Mouse (Mus musculus): ENCODE results near the gene Carm1. TPM values are rescaled to one million over a fixed set of nuclear protein-coding genes. Genes with fewer than 3 reads are reported as not detected.
A peak's percentile ranks its signal among the peaks of the same experiment; 100 is the strongest.
"Not testable (repeated sequence)": the region's sequence is repeated elsewhere in the genome, so short reads cannot be mapped to it uniquely, and the experiment has no call there.

Gene Carm1
- total RNA-seq (2015; ENCODE audit: low replicate concordance) = 137 and 146 TPM in 2 replicates
- 95.5 and 100 TPM in 2 replicates for total RNA-seq (2017; ENCODE audit: low replicate concordance)

DNA sequence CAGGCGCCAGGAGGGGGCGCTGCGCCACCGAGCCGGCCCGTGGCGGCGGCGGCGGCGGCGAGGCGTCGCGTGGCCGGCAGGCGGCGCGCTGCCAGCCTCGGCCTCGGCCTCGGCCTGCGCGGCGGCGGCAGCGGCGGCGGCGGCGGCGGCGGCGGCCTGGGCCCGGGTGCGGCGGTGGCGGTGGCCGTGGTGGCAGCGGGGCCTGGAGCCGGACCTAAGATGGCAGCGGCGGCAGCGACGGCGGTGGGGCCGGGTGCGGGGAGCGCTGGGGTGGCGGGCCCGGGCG is at the start of gene Carm1:
Gene Carm1 (plus strand): TSS at position 106 of the 286 bp plus-strand sequence.
- no peak for ATAC-seq (replicated peaks; ENCODE audit: low FRiP score, poor library complexity, severe bottlenecking)

DNA sequence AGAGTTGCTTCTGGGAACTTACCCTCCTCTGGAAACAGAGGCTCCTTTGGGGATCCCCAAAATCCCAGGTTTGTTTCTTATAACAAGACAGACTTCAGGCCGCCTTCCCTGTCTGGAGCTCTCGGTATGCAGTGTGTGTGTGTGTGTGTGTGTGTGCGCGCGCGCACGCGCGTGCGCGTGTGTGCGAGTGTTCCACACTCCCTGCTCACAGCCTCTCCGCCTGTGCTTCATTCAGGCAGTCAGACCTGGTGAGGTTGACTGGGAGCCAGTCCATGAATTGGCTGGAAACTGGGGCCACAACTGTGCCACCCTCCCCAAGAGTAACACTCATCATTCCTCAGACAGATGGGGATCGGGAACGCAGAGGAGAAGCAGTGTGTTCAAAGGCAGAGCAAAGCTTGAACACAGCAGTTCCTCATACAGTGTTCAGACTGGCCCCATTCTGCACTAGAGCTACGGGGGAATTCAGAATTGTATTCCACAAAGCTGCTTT is 49.6 kb upstream of the Carm1 start:
- ATAC-seq (replicated peaks; ENCODE audit: low FRiP score, poor library complexity, severe bottlenecking) = no peak

GRCm38 (mm10) chr9:21497664-21498063 is 49.0 kb upstream of the Carm1 start:
- no peak for ATAC-seq (replicated peaks; ENCODE audit: low FRiP score, poor library complexity, severe bottlenecking)

GRCm38 (mm10) chr9:21498284-21498902 is 48.3 kb upstream of the Carm1 start:
- no peak for ATAC-seq (replicated peaks; ENCODE audit: low FRiP score, poor library complexity, severe bottlenecking)

GRCm38 (mm10) chr9:21503352-21503751 is 43.3 kb upstream of the Carm1 start:
- ATAC-seq (replicated peaks; ENCODE audit: low FRiP score, poor library complexity, severe bottlenecking) = no peak

- ATAC-seq (replicated peaks; ENCODE audit: low FRiP score, poor library complexity, severe bottlenecking) = no peak
Observed at GRCm38 (mm10) chr9:21505767-21506166, 40.9 kb upstream of the Carm1 start.

GRCm38 (mm10) chr9:21507753-21508430 is 38.8 kb upstream of the Carm1 start:
- ATAC-seq (replicated peaks; ENCODE audit: low FRiP score, poor library complexity, severe bottlenecking) = no peak

DNA sequence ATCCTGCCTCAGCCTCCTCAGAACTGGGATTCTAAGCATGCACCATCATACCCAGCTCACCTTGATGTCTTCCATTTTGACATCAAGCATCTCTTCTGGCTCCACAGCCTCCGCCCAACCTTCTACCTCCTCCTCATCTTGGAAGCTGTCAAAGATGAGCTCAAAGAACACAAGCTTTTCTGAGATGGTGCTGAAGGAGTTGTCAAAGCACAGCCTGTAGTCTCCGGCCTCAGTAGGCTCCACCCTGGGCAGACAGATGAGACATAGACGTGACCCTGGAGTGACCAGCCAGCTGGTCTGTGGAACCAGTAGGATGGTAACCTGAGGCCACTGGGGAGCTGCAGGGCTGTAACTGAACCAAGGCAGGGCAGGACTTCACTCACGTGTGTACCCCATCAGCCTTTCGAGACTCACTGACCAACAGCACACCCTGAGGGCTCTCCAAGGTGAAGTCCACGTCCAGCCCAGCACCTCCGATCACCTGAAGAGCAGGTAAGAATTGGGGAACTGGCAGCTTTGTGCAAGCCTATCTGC is 37.8 kb upstream of the Carm1 start:
- ATAC-seq (replicated peaks; ENCODE audit: low FRiP score, poor library complexity, severe bottlenecking) = no peak

GRCm38 (mm10) chr9:21509772-21510688 is 36.7 kb upstream of the Carm1 start, which contains the start of gene Tmed1:
Tmed1 (minus strand) TSS chr9:21510252.
- peak; percentile 87 for ATAC-seq (replicated peaks; ENCODE audit: low FRiP score, poor library complexity, severe bottlenecking)

GRCm38 (mm10) chr9:21510689-21511015 is 36.0 kb upstream of the Carm1 start:
- ATAC-seq (replicated peaks; ENCODE audit: low FRiP score, poor library complexity, severe bottlenecking) = no peak; the same call in 1 of the 2 replicates

- no peak for ATAC-seq (replicated peaks; ENCODE audit: low FRiP score, poor library complexity, severe bottlenecking)
Observed at GRCm38 (mm10) chr9:21511052-21511451, 35.6 kb upstream of the Carm1 start.

GRCm38 (mm10) chr9:21513466-21513865 is 33.2 kb upstream of the Carm1 start:
- no peak for ATAC-seq (replicated peaks; ENCODE audit: low FRiP score, poor library complexity, severe bottlenecking)

DNA sequence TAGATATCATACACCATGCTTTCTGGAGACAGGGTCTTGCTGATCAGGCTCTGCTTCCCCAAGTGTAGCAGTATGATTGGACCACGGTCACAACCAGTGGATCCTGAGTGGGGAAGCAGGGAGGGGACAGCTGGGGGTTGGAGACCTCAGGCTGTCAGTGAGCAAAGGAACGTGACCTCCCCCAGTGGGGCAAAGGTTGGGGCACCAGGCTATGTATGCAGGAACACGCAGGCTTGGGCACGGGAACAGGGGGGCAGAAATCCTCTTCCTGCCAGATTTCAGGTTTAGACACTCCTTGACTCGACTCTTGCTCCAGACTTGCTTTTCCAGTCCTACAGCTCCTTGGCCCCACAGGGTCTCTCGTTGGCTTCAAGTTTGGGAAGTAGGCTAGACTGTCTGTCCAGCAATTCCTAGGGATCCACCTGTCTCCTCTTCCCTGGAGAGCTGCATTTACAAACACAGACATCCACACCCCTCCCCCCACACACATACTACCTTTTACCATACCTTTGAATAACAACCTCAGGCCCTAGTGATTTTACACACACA is 28.7 kb upstream of the Carm1 start:
- ATAC-seq (replicated peaks; ENCODE audit: low FRiP score, poor library complexity, severe bottlenecking) = no peak

DNA sequence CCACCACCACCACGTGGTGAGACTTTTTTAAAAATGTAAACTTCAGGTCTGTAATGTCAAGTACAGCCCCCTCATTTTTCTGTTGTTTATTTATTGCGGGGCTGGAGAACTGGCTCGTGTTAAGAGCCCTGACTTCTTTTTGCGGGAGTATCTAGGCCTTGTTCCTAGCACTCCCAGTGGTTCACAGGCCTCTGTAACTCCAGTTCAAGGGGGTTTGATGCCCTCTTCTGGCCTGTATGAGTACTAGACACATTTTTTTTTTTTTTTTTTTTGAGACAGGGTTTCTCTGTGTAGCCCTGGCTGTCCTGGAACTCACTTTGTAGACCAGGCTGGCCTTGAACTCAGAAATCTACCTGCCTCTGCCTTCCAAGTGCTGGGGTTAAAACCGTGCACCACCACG is 28.0 kb upstream of the Carm1 start:
- ATAC-seq (replicated peaks; ENCODE audit: low FRiP score, poor library complexity, severe bottlenecking) = not testable (repeated sequence)

- ATAC-seq (replicated peaks; ENCODE audit: low FRiP score, poor library complexity, severe bottlenecking) = no peak
Observed at GRCm38 (mm10) chr9:21525142-21525936, 21.4 kb upstream of the Carm1 start.

GRCm38 (mm10) chr9:21525937-21526633 is 20.6 kb upstream of the Carm1 start, which contains the start of gene AB124611:
AB124611 (plus strand) TSS chr9:21526176.
- no peak for ATAC-seq (replicated peaks; ENCODE audit: low FRiP score, poor library complexity, severe bottlenecking)

DNA sequence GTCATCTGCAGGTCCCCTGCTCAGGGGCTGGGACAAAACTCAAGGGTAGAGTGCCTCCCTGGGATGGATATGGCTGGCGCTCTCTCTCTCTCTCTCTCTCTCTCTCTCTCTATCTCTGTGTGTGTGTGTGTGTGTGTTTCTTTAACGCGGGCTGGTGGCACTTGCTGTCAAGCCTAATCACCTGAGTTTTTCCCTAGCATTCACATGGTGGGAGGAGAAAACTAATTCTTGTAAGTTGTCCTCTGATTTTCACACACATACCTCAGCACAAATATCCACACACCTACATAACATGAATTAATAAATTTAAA is 20.1 kb upstream of the Carm1 start:
- ATAC-seq (replicated peaks; ENCODE audit: low FRiP score, poor library complexity, severe bottlenecking) = no peak

DNA sequence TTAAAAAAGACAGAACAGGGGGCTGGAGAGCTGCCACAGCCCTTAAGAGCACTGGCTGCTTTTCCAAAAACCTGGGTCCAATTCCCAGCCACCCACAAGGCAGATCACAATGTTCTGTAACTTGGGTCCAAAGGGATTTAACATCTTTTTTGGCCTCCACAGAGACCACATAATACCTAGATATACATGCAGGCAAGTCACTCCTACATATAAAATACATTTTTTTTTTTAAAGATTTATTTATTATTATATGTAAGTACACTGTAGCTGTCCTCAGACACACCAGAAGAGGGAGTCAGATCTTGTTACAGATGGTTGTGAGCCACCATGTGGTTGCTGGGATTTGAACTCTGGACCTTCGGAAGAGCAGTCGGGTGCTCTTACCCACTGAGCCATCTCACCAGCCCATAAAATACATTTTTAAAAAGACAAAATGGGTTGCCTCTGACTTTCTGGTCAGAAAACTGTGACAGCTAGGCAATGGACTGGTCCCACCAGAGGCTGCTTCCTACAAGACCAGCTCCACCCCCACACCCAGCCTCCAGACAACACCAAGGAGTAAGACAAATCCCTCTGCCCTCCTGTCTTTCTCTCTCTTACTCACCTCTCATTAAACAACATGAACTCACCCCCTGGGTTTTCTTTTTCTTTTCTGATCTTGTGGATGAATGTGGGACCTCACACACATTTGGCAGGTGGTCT is 19.4 kb upstream of the Carm1 start:
- no peak for ATAC-seq (replicated peaks; ENCODE audit: low FRiP score, poor library complexity, severe bottlenecking)

Data from erythroid progenitor cell, adult 5-6 weeks (primary cell).